Mouse (Mus musculus) urinary bladder, postnatal 14 days (tissue): ENCODE measurements at regions not wholly inside any gene's neighbourhood (a gene's known extent, or its start where the extent isn't known, plus 50 kb on each side); places are given as distances from the start of the nearest gene placed in this dataset.

Source experiments
- DNase-seq: peaks from one replicate; pipeline ENCODE4 v3.0.0; 2021; ENCODE audit warnings: low spot score

DNA sequence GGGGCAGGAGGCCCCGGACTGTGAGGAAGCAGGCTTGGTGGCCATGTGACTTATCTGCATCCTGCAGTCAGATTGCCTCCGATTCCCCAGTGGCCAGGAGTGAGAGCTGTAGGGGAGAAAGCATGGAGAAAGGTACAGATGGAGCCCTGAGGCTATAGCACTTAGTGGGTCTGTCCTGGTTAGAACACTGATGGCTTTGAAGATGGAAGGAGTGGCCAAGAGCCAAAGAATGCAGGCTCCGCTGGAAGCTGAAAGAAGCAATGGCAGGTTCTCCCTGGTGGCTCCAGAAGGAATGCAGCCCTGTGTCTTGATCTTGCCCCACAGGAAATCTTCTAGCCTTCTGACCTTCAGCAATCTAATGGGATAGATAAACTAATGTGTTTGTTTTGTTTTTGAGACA is 926.3 kb downstream of the 4930447A16Rik start:
- no peak for DNase-seq

DNA sequence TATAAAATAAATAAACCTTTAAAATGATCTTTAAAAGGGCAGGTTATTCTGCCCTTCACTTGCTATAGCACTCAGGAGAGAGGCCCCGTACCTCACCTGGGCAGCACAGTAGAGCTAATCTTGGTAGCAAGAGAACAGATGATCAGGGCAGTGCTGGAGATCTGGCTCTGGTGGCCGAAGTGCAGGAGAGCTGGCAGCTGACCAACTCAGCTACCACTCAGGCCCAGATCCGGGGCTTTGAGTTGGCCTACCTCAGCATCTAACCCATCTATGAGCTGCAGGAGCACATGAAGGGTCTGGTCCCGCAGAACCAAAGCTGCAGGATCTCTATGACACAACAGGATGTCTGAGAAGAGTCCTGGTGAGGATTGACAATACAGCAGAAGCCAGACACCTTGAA is 928.0 kb downstream of the 4930447A16Rik start:
- DNase-seq = no peak

DNA sequence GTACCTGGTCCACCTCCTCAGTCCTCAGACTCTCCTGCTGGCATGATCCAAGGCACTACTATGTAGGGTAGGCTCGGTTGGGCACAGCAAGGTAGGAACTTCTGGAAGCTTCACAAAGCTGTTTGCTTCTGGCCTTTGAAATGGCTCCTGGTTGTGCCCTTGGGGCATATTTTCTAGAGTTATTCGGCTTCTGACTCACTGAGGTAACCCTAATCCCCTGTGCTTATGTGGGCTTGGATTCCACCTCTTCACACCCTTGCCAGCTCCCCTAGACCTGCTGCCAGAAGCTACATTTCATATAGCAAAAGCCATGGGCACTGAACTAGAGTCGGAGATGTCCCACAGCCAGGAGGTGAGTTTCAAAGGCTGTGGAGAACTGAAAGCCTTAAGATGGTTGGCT is 933.7 kb downstream of the 4930447A16Rik start:
- no peak for DNase-seq

DNA sequence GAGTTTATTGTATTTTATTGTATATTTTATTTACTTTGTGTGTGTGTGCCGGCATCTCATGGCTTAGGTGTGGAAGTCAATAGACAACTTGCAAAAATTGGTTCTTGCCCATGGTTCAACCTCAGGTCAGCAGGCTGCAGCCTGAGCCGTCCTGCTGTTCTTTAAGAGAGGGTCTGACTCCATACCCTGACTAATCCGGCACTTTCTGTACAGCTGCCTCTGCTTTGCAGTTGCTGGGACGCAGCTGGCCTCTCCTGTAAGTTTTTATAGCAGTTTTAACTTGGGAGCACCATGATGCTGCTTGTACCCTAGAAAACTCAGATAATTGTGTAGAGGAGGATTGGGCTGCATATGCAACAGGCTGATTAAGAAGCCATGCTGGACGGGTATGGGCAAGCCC is 938.2 kb downstream of the 4930447A16Rik start:
- DNase-seq = no peak

DNA sequence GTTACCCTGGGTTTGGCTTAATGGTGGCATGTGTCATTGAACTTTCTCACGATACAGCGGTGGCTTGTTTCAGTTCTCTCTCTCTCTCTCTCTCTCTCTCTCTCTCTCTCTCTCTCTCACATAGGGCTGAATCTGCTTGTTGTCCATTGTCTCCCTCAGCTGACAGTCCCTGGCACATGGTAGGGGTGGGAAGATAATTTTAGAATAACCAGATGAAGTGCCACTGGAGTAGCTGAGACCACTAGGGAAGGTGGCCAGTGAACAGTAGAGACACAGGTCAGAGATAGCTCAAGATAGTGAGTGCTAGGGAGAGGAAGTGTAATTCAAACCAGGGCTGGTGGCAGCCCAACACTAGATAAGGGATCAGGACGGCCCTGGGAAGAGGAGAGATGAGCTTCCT is 938.7 kb downstream of the 4930447A16Rik start:
- DNase-seq = no peak

DNA sequence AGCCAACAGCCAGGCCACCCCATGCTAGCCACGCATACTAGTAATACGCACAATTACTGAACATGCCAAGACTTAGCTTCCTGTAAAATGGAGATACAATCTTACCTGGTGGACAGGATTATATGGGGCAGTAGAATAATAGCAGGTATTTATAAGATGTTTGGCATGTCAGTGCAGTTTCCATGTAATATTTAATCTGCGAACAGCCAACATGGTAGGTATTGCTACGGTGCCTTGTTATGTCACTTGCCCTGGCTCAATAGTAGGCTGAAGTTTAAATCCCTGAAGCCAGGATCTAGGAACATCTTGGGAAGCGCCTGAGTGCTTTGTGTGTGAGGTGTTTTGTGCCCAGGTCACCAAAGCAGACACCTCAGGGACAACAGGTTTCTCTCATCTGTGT is 942.3 kb downstream of the 4930447A16Rik start:
- DNase-seq = no peak

DNA sequence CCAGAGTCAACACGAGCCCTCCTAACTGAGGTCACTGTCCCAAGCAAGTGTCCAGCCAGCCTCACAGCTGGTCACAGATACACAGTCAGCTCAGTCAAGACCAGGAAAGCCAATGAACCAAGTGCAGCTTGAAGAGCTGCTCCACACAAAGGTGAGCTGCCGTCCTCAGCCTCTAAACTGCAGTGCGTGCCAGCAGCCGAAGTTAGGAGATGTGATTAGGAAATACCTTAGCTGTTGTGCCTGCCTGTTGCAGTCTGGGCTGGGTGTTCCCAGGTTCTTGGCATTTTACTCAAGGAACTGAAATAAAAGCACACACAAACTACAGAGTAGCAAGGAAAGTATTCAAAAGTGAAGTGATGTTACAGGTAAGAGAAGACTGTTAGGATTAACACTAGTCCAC is 942.9 kb downstream of the 4930447A16Rik start:
- no peak for DNase-seq

DNA sequence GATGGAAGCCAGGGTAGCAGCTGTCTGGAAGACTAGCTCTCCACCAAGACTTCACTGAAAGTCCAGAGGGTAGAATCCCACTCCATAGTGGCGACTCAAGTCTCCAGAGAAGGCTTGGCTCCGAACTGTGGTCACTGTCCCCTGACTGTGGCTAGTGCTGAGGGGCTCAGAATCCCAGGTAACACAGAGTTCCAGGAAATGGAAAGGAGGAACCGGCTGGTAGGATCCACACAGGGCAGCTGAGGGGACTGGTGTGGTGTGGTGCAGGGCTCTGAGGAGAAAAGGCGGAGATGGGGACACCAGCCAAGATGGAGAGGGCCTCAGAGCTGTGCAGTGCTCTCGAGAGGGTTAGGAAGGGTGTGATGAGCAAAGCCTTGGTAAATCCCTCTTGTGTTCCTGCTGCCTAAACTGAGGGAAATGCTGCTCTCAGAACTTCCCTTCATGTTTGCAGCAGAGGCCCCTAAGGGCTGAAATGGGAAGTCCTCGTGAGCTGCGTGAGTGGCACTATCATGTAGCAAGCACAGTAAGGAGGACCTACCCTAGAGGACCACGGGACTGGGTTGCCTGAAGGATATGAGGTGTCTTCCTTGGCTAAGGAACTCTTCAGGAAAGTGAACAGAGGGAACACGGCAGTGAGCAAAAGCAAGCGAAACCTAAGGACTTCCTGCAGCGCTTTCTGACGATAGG is 946.2 kb downstream of the 4930447A16Rik start:
- no peak for DNase-seq

DNA sequence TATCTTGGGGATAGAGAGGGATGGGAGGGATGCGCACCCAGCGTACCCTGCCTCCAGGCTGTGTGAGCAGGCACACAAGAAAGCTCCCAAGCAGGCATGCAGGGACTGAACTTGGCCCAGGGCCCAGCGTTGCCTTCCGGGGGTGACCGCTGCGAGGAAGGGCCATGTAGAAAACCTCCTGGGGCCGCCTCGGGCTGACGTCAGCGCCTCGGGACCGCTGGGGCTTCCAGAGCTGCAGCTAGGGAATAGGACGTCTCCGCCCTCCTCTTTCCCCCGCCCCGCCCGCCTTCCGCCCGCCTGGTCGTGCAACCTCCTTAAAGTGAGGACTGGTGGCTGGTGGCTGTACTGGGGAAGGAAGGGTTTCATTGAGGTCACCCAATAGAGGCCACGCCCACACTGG is 948.4 kb downstream of the 4930447A16Rik start:
- peak; percentile 85 for DNase-seq

DNA sequence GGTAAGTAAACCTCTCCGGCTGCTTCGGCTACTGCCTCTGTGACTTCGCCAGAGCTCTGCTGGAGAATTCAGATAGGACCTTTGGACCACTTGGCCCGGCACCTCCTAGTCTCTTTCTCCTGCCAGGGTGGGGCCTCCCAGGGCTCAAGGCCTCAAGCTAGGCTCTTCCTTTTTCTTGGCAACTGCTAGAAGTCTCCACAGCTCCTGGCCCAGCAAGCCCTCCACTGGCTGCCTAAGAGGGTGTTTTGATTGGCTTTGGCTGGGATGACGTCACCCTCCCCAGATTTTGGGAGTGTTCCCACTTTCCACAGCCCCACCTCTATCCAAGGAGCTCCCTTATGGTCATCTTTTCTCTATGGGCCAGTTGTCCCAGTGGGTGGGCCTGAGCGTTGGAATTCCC is 949.4 kb downstream of the 4930447A16Rik start:
- DNase-seq = peak; percentile 79

DNA sequence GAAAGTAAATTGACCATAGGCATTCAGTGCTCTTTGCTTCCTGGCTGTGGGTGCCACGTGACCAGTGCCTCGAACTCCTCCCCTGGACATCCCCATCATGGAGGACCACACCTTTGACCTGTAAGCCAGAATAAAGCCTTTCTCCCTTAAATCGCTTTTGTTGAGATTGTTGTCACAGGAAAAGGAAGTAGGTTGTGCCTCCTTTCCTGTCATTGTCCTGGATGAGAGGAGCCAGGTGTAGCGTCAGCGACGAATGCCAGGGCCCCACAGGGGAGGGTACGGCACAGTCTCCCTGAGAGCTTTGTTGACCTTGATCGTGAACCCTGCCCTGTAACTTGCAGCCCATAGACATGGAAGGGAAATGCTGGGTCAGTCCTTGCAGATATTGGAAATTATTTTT is 952.8 kb downstream of the 4930447A16Rik start:
- DNase-seq = no peak

DNA sequence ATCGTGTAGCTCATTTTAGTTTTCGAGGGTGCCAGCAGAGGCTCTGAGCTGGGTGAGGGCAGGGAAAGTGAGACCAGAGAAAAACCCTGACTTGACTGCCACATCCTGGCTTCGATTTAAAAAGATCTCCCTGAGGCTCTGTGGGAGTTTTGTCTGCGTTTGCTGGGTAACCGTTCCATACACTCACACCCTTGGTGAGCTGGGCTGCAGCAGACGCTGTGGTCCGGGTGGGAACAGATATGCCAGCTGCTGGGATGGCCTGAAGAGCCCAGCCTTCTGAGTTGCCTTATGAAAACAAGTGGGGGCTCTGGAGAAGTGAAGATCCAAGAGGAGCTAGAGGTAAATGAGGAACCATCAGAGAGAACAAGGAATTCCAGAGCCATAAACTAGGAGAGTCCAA is 962.3 kb downstream of the 4930447A16Rik start:
- DNase-seq = no peak

DNA sequence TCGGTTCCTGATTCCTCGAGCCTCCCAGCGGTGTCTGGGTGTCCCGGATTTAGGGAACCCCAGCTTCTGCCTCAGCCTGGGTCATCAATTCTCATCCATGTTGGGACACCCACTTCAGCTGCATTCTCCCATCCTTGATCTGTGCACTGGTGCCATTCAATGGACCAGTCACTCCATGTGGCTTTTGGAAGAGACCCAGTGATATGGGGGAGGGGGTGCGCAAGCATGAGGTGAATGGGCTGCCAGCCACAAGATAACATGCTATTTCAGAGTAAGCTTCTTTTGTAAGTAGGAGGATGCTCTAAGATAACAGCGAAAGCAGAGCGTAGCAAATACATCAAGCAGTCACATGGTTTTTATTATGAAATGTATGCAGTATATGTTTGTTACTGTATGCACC is 963.1 kb downstream of the 4930447A16Rik start:
- no peak for DNase-seq

DNA sequence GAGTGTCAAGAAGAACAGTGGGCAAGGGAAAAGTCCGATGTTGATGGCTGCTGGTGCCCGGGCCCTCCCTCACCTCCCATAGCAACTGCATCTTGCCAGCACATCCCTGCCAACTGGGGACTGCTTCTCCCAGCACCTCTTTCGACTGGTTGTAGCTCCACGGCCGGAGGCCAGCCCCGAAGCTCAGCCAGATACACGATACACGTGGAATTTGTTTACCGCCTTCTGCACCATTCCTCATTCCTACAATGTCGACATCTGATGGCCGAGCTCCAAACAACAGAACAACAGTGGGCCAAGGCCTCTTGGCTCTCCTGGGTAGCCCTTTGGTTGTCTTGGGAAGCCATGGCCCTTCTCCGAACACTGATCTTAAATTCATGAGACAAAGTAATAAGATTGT is 965.1 kb downstream of the 4930447A16Rik start:
- no peak for DNase-seq

DNA sequence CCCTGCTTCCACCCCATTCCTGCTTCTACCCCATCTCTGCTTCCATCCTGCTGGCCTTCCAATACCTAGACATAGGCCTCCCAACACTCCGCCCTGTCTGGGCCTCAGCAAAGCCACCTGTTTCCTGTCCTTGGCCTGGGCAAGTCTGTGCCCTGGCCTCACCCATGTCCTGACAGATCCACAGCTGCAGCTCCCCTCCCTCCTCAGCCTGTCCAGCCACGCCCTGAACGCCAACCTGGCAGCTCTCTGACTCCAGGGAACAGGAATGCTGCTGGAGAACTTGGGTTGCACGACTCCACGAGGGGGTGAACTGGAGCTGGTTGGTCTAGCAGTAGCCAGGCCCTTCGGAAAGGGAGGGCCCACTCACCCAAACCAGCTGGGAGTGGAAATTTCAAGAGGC is 966.1 kb downstream of the 4930447A16Rik start:
- peak; percentile 87 for DNase-seq

DNA sequence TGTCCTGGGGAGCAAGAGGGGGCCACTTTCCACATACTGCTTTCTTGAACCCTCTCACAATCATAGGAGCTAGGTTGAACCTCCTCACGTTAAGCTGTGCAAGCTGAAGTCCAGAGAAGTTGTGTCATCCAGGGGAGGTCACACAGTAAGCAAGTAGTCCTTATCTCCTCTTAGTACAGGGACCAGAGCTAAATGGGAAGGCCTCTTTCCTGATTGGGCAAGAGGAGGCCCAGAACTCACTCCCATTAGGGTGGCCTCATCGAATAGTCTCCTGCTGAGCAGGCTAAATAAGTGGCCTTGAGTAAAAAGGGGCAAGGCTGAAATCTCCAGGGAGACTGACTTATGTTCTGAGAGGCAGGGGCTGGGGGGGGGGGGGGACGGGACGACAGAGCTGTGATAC is 966.5 kb downstream of the 4930447A16Rik start:
- no peak for DNase-seq

DNA sequence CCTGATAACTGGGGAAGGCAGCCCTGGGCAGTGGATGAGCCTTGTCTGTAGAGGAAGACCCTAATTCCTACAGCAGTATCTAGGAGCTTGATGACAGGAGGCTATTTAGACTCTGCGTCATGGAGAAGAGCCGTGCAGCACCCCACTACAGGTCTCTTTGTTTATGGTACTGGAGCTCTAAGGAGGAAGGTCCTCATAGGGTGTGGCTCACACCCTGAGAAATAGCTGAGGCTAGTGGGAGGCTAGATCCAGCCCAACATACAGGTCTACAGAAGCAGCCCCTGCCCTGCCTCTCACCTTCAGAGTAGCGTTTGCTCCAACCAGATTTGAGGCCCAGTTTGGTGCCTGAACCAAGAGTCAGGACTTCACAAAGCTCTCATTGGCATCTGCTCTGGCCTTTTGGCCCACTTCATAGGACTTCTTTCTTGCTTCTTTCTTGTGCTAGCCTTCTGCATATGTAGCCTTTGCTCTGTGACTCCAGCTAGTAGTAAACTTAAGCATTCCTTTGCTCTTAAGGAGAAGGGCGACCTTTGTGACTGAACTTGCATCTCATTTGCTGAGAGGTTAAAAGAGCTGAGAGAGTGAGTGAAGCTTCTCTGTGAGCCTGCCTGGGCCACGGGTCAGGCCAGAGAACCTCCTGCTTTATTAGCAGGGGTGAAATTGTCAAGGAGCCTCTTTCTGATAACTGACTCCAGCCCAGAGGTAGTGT is 967.2 kb downstream of the 4930447A16Rik start:
- DNase-seq = no peak

DNA sequence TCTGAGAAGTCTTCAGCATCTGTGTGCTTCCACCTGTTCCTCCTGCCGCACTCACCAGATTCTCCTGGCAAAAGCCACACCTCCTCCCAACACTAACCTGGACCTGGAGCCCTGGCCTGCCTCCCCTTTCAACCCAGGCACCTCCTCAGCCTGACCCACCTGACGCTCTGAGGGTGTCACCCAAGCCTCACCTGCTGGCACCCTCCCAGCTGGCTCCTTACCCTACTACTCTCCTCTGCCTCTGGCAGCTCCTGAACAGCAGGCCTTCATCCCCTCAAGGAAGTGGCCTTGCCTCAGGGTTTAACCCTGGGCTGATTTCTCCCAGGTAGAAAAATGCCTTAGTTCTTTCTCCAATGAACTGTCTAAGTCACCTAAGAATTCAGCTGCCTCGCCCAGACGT is 973.5 kb downstream of the 4930447A16Rik start:
- peak; percentile 65 for DNase-seq

DNA sequence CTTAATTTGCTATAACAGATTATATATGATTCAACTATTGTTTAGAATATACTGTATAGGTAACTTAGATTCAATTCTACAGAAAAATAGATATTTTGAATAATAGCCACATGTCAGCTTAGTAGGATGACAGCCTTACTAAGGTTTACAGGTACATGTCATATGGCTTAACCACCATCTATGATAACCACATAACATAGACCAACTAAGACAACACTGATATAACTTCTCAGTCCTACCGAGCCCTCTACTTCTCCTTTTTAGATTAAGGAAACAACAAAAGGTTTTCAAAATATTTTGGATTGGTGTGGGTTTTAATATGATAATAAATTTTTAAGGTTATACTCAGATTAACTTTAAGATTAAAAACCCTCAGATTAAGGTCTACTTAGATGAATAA is 977.4 kb downstream of the 4930447A16Rik start:
- no peak for DNase-seq

DNA sequence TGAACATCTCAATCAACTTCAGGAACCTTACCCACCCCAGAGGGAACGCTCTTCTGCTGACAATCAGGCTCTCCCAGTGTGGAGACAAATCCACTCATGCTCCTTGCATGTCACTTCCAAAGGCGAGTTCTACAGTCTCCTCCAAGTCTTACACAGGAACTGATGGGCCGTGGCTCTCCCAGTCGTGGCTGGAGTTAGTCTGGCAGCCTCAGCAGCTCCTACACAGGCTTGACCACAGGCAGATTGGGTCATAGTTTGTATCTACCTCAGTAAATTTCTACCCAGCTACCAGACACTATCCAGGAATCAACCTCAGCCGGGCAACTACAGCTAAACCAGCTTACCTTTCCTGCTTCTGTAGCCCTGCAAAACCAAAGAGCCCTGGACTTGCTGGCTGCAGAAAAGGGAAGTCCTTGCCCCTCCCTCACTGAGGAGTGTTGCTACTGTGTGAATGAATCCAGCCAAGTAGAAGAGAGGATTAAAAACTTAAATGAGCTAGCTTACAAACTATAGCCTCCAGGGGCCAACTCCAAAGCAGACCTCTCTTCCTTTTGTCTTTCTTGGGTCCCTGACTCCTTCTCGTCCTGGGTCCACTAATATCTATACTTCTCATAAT is 978.5 kb downstream of the 4930447A16Rik start:
- no peak for DNase-seq

DNA sequence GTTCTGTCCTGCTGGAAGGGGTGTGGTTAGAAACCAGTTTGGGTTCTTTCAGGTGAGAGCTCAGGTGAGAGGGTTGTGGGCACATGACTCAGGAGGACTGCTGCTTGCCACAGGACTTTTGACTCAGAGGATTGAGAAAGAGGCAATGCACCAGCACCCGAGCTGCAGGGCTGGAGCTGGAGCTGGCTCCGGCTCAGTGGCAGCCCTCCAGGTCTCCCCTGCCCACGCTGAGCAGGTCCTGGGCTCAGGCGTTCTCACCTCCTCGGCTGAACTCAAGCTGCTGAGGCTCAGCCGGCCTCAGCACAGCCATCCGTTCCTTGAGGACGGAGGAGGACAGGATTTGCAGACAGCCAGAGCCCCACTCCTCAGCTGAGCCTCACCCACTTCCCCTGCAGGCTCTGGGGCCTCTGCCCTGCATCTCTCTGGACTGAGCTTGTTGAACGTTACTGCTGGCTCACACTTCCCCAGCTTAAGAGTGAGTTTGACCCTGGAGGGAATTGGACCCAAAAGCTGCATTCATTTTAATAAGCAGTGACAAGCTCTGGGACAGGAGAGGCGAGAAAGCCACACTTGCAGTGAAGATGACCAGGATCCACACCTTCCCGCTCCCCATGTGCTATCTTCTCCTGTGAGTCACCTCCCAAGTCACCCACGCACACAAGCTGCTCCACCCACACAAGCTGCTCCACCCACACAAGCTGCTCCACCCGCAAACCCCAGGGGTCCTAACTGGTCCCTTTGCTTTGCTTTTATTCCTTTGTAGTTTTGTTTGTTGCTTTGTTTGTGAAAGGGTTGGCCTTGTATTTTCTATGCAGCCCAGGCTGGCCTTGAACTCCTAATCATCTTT is 981.0 kb downstream of the 4930447A16Rik start:
- DNase-seq = peak; percentile 63

DNA sequence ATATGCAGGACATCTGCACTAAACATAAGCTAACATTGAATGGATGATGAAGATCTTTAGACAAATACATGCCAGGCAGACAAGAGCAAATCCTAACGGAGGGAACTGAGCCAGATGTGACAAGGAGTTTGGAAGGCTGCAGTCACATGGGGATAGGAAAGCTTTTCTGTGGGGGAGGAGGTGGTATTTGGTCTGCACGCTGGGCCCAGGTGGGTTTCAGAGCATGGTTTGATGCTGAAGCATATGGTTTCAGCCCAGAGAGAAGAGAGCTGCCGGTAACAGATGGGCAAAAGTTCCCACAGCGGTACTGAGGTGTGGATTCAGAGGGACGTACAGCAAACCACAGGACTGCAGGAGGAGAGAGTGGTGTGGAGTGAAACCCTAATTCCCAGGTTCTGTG is 982.1 kb downstream of the 4930447A16Rik start:
- no peak for DNase-seq

DNA sequence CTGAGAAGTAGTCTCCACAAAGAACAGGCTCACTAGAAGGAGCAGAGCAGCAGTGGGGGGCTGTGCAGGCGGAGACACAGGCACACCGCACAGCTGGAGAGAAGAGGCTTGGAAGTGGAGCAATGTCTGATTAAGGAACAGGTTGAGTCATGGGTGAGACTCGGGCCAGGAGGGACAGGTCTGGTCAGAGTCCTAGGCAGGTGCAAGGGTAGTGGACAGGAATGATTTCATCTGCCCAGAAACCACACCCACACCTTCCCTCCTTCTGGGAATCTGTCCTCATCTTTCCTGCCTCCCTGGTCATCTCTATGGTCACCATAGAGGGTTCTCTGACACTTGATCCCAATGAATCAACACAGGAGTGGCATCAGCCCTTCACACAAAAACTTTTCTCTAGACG is 983.8 kb downstream of the 4930447A16Rik start:
- DNase-seq = peak; percentile 71
